Mouse (Mus musculus): ENCODE results near the gene Tmod2. TPM values are rescaled to one million over a fixed set of nuclear protein-coding genes. Genes with fewer than 3 reads are reported as not detected.
"Not testable (repeated sequence)": the region's sequence is repeated elsewhere in the genome, so short reads cannot be mapped to it uniquely, and the experiment has no call there.

Tmod2 gene
- polyA plus RNA-seq, 1 experiment from 2014 or later = 22.8 TPM

- 57% methylated on average over 10 of the region's 10 CpGs for WGBS
- no peak for ATAC-seq (ENCODE audit: low FRiP score, low TSS enrichment)
- Histone ChIP-seq H3K4me1 (ENCODE audit: control insufficient read depth, insufficient read depth, low read length) (no peaks in the 10 kb centered on the region), H3K4me2 (replicated peaks; ENCODE audit: low read depth, low read length) (no peak overlapping the region), H3K4me3 (ENCODE audit: low read length) (no peak overlapping the region), H3K36me3 (ENCODE audit: control insufficient read depth, insufficient read depth, low read length) (0 out of 2 replicates have a peak, but pooled peaks cover 2% of the 10 kb centered on the region), H3K9ac (ENCODE audit: low read depth, low read length) (no peak overlapping the region), H3K27me3 (ENCODE audit: control insufficient read depth, insufficient read depth, low read length) (no peaks in the 10 kb centered on the region), H3K27ac (ENCODE audit: low read depth, low read length) (no peak overlapping the region), H3K9me3 (ENCODE audit: control insufficient read depth, low read length) (no peaks in the 10 kb centered on the region)
These were observed 21.0 kb upstream of the Tmod2 start for GRCm38 (mm10) chr9:75632111-75632510.

- no peaks in the 10 kb centered on the region for H3K4me1 ChIP-seq (ENCODE audit: control insufficient read depth, insufficient read depth, low read length)
- H3K36me3 ChIP-seq (ENCODE audit: control insufficient read depth, insufficient read depth, low read length) = 0 out of 2 replicates have a peak, but pooled peaks cover 2% of the 10 kb centered on the region
- H3K9ac ChIP-seq (ENCODE audit: low read depth, low read length) = no peak overlapping the region
- no peak overlapping the region for H3K27ac ChIP-seq (ENCODE audit: low read depth, low read length)
- no peak overlapping the region for H3K4me2 ChIP-seq (replicated peaks; ENCODE audit: low read depth, low read length)
- no peak for ATAC-seq (ENCODE audit: low FRiP score, low TSS enrichment)
- no peaks in the 10 kb centered on the region for H3K9me3 ChIP-seq (ENCODE audit: control insufficient read depth, low read length)
- H3K4me3 ChIP-seq (ENCODE audit: low read length) = no peak overlapping the region
- 86% methylated on average over 8 of the region's 8 CpGs for WGBS
- H3K27me3 ChIP-seq (ENCODE audit: control insufficient read depth, insufficient read depth, low read length) = no peaks in the 10 kb centered on the region
These were observed 19.8 kb upstream of the Tmod2 start for GRCm38 (mm10) chr9:75630823-75631454.

DNA sequence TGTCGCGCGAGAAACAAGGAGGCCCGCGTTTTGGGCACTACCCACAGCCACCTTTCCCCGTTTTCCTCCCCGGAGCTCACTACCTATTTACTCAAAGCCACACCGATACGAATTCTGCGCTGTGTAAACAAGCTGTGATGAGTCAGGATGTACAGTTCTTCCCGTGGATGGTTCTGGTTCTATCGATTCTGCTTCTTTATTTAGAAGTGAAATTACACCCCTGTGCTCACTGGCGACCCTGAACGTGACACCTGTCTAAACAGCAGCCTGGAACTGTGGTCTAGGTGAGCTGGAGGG lies 15.1 kb upstream of the Tmod2 start:
- 0% methylated on average over 14 of the region's 14 CpGs for WGBS
- no peak for ATAC-seq (ENCODE audit: low FRiP score, low TSS enrichment)

DNA sequence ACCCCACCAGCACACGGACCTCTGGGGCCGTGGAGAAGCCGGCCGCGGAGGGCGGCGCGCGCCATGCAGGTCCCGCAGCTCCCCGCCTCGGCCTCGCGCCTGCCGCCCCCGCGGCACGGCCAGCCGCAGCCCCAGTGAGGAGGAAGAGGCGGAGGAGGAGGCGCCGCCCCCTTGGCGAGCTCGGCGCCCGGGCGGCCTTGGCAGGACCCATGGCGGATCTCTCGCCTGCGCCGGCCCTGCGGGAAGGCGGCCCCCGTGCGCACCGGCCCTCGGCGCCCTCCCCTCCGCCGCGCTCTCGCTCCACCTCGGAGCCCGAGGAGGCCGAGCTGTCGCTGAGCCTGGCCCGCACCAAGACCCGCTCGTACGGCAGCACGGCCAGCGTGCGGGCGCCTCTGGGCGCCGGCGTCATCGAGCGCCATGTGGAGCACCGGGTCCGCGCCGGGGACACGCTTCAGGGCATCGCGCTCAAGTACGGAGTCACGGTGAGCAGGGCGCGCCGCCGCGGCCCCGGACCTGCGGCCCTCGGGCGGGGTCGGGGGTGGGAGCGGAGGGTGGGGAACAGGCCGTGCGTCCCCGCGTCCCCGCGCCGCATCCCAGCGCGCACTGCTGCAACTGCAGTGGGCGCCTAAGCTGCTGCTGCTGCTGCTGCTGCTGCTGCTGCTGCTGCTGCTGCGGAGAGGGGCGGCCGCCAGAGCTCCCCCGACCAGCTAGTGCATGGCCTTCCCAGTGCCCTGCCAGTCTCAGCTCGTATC lies 14.6 kb upstream of the Tmod2 start, which contains the start of gene Lysmd2:
TSS of gene Lysmd2 (plus strand) at position 186 of the 752 bp plus-strand sequence.
- Histone ChIP-seq H3K4me1 (ENCODE audit: control insufficient read depth, insufficient read depth, low read length) (no peaks in the 10 kb centered on the region), H3K36me3 (ENCODE audit: control insufficient read depth, insufficient read depth, low read length) (no peaks in the 10 kb centered on the region), H3K9ac (ENCODE audit: low read depth, low read length) (peak within 1 kb of the TSS; percentile 90), H3K27ac (ENCODE audit: low read depth, low read length) (peak within 1 kb of the TSS; percentile 85), H3K4me3 (ENCODE audit: low read length) (peak within 1 kb of the TSS; percentile 81), H3K4me2 (replicated peaks; ENCODE audit: low read depth, low read length) (peak within 1 kb of the TSS; percentile 68), H3K9me3 (ENCODE audit: control insufficient read depth, low read length) (no peaks in the 10 kb centered on the region), H3K27me3 (ENCODE audit: control insufficient read depth, insufficient read depth, low read length) (no peaks in the 10 kb centered on the region)
- peak; percentile 90 for ATAC-seq (ENCODE audit: low FRiP score, low TSS enrichment)
- WGBS = under 1% methylated on average over 69 of the region's 94 CpGs

More for the DNA sequence above, 15.1 kb upstream of the Tmod2 start:
- peak overlapping the region; percentile 90 for H3K9ac ChIP-seq (ENCODE audit: low read depth, low read length)
- peak overlapping the region; percentile 81 for H3K4me3 ChIP-seq (ENCODE audit: low read length)
- peak overlapping the region; percentile 85; the same call in 1 of the 2 replicates for H3K27ac ChIP-seq (ENCODE audit: low read depth, low read length)
- H3K4me2 ChIP-seq (replicated peaks; ENCODE audit: low read depth, low read length) = peak overlapping the region; percentile 68
- H3K9me3 ChIP-seq (ENCODE audit: control insufficient read depth, low read length) = no peaks in the 10 kb centered on the region
- no peaks in the 10 kb centered on the region for H3K27me3 ChIP-seq (ENCODE audit: control insufficient read depth, insufficient read depth, low read length)
- H3K36me3 ChIP-seq (ENCODE audit: control insufficient read depth, insufficient read depth, low read length) = no peaks in the 10 kb centered on the region
- H3K4me1 ChIP-seq (ENCODE audit: control insufficient read depth, insufficient read depth, low read length) = no peaks in the 10 kb centered on the region

- Histone ChIP-seq H3K36me3 (ENCODE audit: control insufficient read depth, insufficient read depth, low read length) (no peaks in the 10 kb centered on the region), H3K4me1 (ENCODE audit: control insufficient read depth, insufficient read depth, low read length) (no peaks in the 10 kb centered on the region), H3K9ac (ENCODE audit: low read depth, low read length) (peak overlapping the region; percentile 90), H3K4me2 (replicated peaks; ENCODE audit: low read depth, low read length) (peak overlapping the region; percentile 68), H3K27ac (ENCODE audit: low read depth, low read length) (peak overlapping the region; percentile 85), H3K9me3 (ENCODE audit: control insufficient read depth, low read length) (no peaks in the 10 kb centered on the region), H3K4me3 (ENCODE audit: low read length) (peak overlapping the region; percentile 81), H3K27me3 (ENCODE audit: control insufficient read depth, insufficient read depth, low read length) (no peaks in the 10 kb centered on the region)
- WGBS = 16% methylated on average over 18 of the region's 18 CpGs
- ATAC-seq (ENCODE audit: low FRiP score, low TSS enrichment) = peak; percentile 22
These were observed 13.9 kb upstream of the Tmod2 start for GRCm38 (mm10) chr9:75624983-75625555.

DNA sequence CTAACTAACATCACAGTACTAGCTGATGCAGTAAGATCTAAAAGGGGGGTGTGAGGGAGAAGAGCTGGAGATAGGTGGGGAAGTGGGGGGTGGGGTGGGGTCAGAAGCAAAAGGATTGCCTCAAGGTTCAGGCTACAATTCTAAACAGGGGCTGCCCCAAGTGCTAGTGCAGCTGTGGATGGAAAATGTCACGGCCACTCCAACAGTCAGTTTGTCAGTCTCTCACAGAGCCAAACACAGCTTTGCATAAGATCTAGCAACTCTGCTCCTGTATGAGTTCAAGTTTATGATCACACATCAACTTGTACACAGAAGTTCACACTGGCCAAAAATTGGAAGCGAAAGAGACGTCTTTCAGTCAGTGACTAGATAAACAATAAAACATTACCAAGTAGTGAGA lies 10.3 kb upstream of the Tmod2 start:
- no peaks in the 10 kb centered on the region for H3K27me3 ChIP-seq (ENCODE audit: control insufficient read depth, insufficient read depth, low read length)
- H3K4me3 ChIP-seq (ENCODE audit: low read length) = no peak overlapping the region
- H3K4me2 ChIP-seq (replicated peaks; ENCODE audit: low read depth, low read length) = no peak overlapping the region
- no peak overlapping the region for H3K27ac ChIP-seq (ENCODE audit: low read depth, low read length)
- WGBS = 82% methylated on average over 3 of the region's 3 CpGs
- no peaks in the 10 kb centered on the region for H3K4me1 ChIP-seq (ENCODE audit: control insufficient read depth, insufficient read depth, low read length)
- no peak overlapping the region for H3K9ac ChIP-seq (ENCODE audit: low read depth, low read length)
- H3K36me3 ChIP-seq (ENCODE audit: control insufficient read depth, insufficient read depth, low read length) = no peaks in the 10 kb centered on the region
- H3K9me3 ChIP-seq (ENCODE audit: control insufficient read depth, low read length) = no peaks in the 10 kb centered on the region
- no peak for ATAC-seq (ENCODE audit: low FRiP score, low TSS enrichment)

DNA sequence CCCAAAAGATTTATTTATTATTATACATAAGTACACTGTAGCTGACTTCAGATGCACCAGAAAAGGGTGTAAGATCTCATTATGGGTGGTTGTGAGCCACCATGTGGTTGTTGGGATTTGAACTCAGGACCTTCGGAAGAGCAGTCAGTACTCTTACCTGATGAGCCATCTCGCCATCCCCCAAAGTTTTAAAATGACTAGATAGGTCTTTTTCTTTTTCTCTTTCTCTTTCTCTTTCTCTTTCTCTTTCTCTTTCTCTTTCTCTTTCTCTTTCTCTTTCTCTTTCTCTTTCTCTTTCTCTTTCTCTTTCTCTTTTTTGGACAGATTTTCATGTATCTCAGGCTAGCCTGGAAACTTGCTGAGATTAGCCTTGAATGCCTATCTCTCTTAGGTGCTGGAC lies 8.6 kb upstream of the Tmod2 start:
- not testable (repeated sequence) for H3K4me2 ChIP-seq (replicated peaks; ENCODE audit: low read depth, low read length); H3K4me1 ChIP-seq (ENCODE audit: control insufficient read depth, insufficient read depth, low read length); H3K9ac ChIP-seq (ENCODE audit: low read depth, low read length); ATAC-seq (ENCODE audit: low FRiP score, low TSS enrichment); H3K36me3 ChIP-seq (ENCODE audit: control insufficient read depth, insufficient read depth, low read length); H3K27me3 ChIP-seq (ENCODE audit: control insufficient read depth, insufficient read depth, low read length); H3K9me3 ChIP-seq (ENCODE audit: control insufficient read depth, low read length); H3K4me3 ChIP-seq (ENCODE audit: low read length); H3K27ac ChIP-seq (ENCODE audit: low read depth, low read length)
- 100% methylated on average over 2 of the region's 2 CpGs for WGBS

DNA sequence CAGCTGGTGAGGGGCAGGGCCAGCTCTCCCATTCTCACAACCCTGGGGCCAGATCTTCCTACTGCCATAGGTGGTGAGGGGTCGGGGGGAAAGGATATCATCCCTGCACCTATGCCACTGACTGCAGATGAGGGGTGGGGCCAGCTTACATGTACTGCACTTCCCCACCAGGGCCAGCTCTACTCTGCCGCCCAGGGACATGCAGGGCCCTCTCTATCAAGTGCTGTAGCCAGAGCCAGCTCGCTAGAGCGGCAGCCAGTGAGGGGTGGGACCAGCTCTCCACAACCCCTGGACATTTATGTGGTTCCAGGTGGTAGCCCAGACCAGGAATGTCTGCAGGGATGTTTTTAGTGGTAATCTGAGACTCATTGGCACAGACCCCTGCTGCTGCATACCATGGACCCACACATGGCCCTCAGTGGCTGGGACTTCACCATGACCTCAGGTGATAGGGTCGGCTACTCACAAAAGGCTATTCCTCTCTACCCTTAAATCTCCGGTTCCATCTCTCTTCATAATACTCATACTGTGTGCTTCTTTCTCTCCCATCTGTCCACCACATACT lies 7.8 kb upstream of the Tmod2 start:
- H3K9ac ChIP-seq (ENCODE audit: low read depth, low read length) = no peak overlapping the region
- H3K4me2 ChIP-seq (replicated peaks; ENCODE audit: low read depth, low read length) = no peak overlapping the region
- no peaks in the 10 kb centered on the region for H3K36me3 ChIP-seq (ENCODE audit: control insufficient read depth, insufficient read depth, low read length)
- 69% methylated on average over 6 of the region's 6 CpGs for WGBS
- ATAC-seq (ENCODE audit: low FRiP score, low TSS enrichment) = peak; percentile 51
- H3K9me3 ChIP-seq (ENCODE audit: control insufficient read depth, low read length) = no peaks in the 10 kb centered on the region
- H3K27ac ChIP-seq (ENCODE audit: low read depth, low read length) = no peak overlapping the region
- H3K4me1 ChIP-seq (ENCODE audit: control insufficient read depth, insufficient read depth, low read length) = no peaks in the 10 kb centered on the region
- no peak overlapping the region for H3K4me3 ChIP-seq (ENCODE audit: low read length)
- no peaks in the 10 kb centered on the region for H3K27me3 ChIP-seq (ENCODE audit: control insufficient read depth, insufficient read depth, low read length)

GRCm38 (mm10) chr9:75616560-75616959 lies 5.4 kb upstream of the Tmod2 start:
- Histone ChIP-seq H3K4me1 (ENCODE audit: control insufficient read depth, insufficient read depth, low read length) (no peaks in the 10 kb centered on the region), H3K4me2 (replicated peaks; ENCODE audit: low read depth, low read length) (no peak overlapping the region), H3K27me3 (ENCODE audit: control insufficient read depth, insufficient read depth, low read length) (no peaks in the 10 kb centered on the region), H3K9me3 (ENCODE audit: control insufficient read depth, low read length) (no peaks in the 10 kb centered on the region), H3K36me3 (ENCODE audit: control insufficient read depth, insufficient read depth, low read length) (no peaks in the 10 kb centered on the region), H3K9ac (ENCODE audit: low read depth, low read length) (no peak overlapping the region), H3K27ac (ENCODE audit: low read depth, low read length) (no peak overlapping the region), H3K4me3 (ENCODE audit: low read length) (no peak overlapping the region)
- no peak for ATAC-seq (ENCODE audit: low FRiP score, low TSS enrichment)
- 67% methylated on average over 3 of the region's 3 CpGs for WGBS
